Mouse (Mus musculus) kidney, postnatal 14 days (tissue): ENCODE data around the gene Xylt2.
"Not testable (repeated sequence)": the region's sequence is repeated elsewhere in the genome, so short reads cannot be mapped to it uniquely, and the experiment has no call there.

Source experiments
- DNase-seq: peaks from one replicate; pipeline ENCODE4 v3.0.0; 2022; ENCODE audit warnings: mixed read lengths

Gene Xylt2

DNA sequence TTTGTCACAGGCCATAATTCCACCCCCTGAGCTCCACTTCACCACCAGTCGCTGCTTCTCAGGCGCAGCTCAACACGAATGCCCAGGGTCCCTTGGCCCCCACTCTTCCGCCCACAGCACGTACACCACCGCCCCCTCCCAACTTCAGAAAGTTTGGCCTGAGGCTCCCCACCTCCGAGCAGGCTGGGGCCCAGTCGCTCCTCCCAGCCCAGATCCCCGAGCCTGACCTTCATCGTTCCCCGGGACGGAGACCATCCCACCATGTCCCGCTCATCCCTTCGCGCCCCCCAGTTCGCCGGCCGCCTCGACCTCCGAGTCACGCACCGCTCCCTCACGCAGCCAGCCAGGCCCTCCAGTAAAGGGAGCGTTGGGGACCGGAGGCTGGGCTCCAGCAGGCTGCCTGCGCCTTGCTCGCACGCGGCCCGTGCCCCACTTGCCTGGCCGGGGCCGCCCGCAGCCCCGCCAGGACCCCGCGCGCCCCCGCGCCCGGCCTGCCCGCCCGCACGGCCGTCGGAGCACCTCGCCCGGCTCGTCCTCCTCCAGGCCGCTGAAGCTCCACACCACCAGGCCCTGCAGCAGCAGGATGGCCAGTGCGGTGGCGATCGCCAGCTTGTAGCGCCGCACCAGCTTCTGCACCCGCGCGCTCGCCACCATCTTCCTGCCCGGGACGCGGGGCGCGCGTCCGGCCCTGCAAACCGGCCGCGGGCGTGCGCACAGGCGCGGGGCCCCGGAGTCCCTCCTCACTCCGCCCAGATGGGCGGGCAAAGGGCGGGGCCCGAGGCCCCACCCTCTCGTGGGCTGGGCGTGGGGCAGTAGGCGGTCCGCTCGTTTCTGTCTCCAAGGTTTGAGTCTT, at the start of gene Xylt2:
Xylt2 (minus strand) TSS at position 762 of the 853 bp plus-strand sequence.
- DNase-seq, result peak; percentile 96

DNA sequence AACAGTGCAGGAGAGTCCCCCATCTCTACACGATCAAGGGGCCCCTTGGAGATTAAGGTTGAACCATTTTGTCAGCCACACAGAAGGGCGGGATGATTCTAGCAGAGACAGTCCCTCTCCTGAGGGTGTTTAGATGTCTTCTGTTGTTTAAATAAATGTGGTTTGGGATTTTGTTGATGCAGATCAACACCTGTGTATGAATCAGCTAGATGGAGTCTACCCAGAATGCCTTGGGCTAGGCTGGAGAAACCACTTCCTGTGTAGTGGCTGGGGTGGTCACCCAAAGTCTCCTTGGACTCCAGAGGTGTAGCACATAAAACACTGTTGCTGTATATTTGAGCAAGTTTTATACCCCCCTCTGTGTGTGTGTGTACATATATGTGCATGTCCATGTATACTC, 41.9 kb upstream of the Xylt2 start:
- no peak for DNase-seq

DNA sequence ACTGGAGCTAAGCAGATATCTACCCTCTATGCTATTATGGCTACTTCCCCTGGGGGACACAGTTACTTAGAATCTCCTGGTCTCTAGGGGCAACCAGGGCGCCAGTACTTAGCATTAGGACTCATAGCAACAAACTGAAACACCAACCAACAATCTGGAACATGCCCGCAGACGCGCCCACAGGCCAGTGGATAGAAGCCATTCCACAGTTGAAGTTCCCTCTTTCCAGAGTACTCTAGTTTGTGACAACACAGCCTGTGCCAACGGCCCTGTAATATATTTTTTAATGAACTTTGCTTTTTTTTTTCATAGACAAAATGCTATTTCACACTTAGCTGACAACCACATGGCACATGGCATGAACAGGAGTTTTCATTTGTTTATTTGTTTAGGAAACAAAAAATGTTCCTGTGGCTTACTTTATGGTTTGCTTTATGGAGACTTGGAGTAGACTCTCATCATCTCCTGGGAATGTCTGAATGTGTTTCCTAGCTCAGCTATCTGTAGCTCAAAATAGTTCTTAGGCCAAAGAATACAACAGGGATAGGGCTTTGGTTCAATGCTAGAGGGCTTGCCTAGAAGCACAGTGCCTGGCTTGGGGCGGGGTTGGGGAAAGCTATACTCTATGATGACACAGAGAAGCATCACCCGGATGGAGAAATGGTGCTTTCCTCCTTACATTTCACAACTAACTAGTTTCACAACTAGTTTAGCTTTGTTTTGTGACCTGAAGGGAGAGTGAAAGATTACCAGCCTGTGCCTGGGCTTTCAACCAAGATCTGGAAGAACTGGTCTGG, 41.0 kb upstream of the Xylt2 start:
- DNase-seq, result no peak

- DNase-seq, result no peak
These were observed 39.9 kb upstream of the Xylt2 start for GRCm38 (mm10) chr11:94717239-94717638.

GRCm38 (mm10) chr11:94716754-94717153, 39.4 kb upstream of the Xylt2 start:
- peak; percentile 64 for DNase-seq

- no peak for DNase-seq
These were observed 38.3 kb upstream of the Xylt2 start for GRCm38 (mm10) chr11:94715622-94716021.

GRCm38 (mm10) chr11:94713246-94713860, 36.0 kb upstream of the Xylt2 start:
- no peak for DNase-seq

GRCm38 (mm10) chr11:94704472-94704871, 27.2 kb upstream of the Xylt2 start, which contains the start of gene Gm11541:
TSS of gene Gm11541 (minus strand) at chr11:94704499.
- DNase-seq, result no peak

- DNase-seq, result no peak
These were observed 26.7 kb upstream of the Xylt2 start for GRCm38 (mm10) chr11:94704020-94704419.

GRCm38 (mm10) chr11:94702216-94702610, 24.9 kb upstream of the Xylt2 start:
- DNase-seq, result no peak

- DNase-seq, result no peak
These were observed 24.3 kb upstream of the Xylt2 start for GRCm38 (mm10) chr11:94701401-94702215.

DNA sequence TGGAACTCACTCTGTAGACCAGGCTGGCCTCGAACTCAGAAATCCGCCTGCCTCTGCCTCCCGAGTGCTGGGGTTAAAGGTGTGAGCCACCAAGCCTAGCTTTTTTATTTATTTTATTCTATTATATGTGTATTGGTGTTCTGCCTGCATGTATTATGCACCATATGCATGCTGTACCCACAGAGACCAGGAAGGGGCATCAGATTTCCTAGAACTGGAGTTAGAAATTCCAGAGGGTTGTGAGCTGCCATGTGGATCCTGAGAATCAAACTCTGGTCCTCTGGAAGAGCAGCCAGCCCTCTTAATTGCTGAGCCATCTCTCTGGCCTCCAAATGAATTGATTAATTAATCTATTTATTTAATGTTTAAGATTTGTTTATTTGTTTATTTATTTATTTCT, 22.1 kb upstream of the Xylt2 start:
- no peak for DNase-seq

GRCm38 (mm10) chr11:94697703-94698464, 20.6 kb upstream of the Xylt2 start:
- DNase-seq, result no peak

- no peak for DNase-seq
These were observed 19.8 kb upstream of the Xylt2 start for GRCm38 (mm10) chr11:94697140-94697539.

- DNase-seq, result no peak
These were observed 18.2 kb upstream of the Xylt2 start for GRCm38 (mm10) chr11:94695508-94695907.

- not testable (repeated sequence) for DNase-seq
These were observed 15.2 kb upstream of the Xylt2 start for GRCm38 (mm10) chr11:94692502-94692901.

DNA sequence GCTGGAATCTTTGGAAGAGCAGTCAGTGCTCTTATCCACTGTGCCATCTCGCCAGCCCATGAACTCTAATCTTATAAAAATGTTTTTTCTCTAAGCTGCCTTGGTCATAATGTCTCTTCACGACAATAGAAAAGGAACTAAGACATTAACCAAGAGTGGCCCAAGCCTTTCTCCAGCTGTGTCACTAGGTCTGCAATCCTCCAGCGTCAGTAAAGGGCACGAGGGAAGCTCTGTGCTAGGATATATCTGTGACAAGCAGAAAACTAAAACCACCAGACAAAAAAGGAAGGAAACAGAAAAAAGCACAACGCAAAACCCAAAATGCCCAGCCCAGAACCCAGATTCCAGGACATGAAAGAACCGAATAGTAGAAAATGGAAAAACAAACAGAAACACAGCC, 9.9 kb upstream of the Xylt2 start:
- DNase-seq, result no peak

DNA sequence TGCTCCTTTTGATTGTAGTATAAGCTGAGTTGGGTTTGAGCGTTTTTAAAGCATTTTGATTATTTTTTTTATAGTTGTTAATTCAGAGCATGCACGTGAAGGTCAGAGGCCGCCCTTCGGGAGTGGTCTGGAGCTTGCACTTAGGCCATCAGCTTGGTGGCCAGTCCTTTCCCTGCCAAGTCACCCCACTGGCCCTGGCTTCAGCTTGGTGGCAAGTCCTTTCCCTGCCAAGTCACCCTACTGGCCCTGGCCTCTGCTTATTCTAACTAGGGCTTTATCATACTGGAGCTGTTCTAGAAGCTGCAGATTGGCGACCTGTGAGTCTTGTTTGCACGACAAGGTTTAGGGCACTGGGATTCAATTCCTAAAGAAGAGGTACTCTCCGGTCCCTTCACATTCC, 5.1 kb upstream of the Xylt2 start:
- no peak for DNase-seq

DNA sequence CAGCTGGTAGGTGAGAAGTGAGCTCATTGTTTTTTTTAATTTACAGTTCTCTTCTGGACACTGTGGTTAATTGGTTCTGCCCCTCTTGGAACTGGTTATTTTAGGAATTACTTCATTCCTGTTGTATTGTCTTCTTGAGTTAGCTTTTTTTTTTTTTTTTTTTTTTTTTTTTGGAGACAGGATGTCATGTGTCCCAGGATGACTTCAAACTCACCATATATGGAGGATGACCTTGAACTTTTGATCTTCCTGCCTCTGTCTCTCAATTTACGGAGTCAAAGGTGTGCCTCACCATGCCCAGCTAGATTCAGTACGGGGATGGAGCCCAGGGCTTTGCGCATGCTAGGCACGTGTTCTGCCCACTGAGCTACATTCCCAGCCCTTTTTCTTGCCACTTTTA, 4.3 kb upstream of the Xylt2 start:
- no peak for DNase-seq

- no peak for DNase-seq
These were observed 3.3 kb upstream of the Xylt2 start for GRCm38 (mm10) chr11:94680639-94681038.

GRCm38 (mm10) chr11:94677607-94678145, 361 bp upstream of the Xylt2 start:
- DNase-seq, result no peak
